Mouse (Mus musculus) ovary, postnatal 10 days (tissue): ENCODE results near the gene Kcnmb4.
A peak's percentile ranks its signal among the peaks of the same experiment; 100 is the strongest.

Source experiments
- DNase-seq: peaks from one replicate; pipeline ENCODE4 v3.0.0; 2022; ENCODE audit warnings: low spot score

Kcnmb4 gene

GRCm38 (mm10) chr10:116473759-116474549 is at the start of gene Kcnmb4:
TSS of gene Kcnmb4 (minus strand) at chr10:116473878.
- peak; percentile 5 for DNase-seq

- DNase-seq: no peak
Observed at GRCm38 (mm10) chr10:116519588-116519987, 45.9 kb upstream of the Kcnmb4 start.

DNA sequence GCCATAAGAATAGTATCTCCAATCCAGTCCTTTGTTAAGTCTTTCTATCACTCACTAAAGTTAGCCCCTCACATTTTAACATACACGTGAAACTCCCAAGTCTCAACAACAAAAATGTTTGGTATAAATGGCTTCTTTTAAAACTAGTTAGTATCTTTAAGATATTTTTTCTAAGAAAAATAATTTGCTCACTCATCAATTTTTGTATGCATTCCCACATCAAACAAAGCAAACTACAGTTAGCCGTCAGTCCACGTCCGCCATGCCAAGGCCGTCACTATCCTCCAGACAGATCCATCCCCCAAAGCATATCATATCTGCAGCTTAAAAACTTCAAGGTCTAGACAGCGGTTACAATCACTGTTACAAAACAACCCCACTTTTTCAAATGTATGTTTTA is 41.9 kb upstream of the Kcnmb4 start:
- DNase-seq: no peak

DNA sequence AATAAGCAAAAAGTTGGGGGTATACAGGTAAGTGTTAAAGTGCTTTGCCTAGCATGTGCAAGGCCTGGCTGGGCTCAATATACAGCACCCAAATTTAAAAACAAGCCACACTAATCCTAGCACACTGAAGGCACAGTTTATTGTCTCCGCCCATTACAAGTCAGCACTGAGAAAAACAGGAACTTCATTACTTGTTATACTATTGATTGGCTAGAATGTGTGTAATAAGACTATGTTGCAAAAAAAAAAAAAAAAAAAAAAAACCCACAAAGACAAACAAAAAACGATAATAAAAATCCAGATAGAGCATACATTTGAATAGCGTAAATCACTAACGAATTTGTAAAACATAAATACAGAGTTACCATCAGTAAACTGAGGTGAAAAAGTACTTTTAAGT is 41.5 kb upstream of the Kcnmb4 start:
- DNase-seq: no peak

DNA sequence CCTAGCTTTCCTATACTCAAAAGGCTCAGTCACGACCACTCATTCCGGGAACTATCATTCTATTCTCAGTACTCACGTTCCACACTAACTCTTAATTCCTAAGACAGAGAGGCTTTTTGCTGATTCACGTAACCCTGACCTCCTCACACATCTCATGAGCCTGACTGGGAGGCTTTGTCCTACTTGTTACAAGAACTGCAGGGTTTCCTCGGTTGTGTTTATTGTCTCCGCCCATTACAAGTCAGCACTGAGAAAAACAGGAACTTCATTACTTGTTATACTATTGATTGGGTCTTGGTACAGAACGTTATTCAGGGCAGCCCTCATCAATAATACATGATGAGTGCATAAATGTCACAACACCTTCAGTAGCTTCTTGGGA is 39.6 kb upstream of the Kcnmb4 start:
- no peak for DNase-seq

GRCm38 (mm10) chr10:116512521-116513253 is 39.0 kb upstream of the Kcnmb4 start:
- no peak for DNase-seq

DNA sequence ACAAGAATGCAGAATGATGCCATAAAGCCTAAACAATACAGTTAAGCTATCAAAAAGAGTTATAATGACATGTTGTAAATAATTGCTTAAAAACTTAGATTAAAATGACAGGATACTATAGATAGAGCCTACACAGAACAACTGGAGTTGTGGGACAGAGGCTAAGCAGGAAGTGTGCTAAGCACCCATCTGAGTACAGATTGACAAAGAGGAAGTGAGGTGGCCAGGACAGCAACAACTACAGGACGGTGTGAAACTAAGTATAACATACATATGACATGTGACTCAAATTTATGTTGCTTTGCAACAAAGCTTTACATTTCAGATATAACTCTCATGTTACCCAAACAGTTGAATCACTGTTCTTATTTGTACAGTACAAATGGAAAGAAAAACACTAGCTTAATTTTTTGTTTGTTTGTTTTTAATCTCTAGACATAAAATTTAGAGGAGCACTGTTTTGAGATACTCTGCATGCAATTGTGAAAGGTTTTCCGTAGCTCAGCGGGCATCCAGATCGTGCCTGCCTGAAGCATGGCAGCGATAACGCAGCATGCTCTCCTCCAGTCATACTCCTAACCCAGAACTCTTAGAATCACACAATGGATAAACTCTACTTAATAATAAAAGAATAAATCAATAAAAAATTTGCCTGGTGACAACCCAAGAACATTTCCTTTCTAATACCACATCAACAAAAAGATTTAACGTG is 31.8 kb upstream of the Kcnmb4 start:
- no peak for DNase-seq

GRCm38 (mm10) chr10:116492768-116493167 is 19.1 kb upstream of the Kcnmb4 start:
- no peak for DNase-seq

DNA sequence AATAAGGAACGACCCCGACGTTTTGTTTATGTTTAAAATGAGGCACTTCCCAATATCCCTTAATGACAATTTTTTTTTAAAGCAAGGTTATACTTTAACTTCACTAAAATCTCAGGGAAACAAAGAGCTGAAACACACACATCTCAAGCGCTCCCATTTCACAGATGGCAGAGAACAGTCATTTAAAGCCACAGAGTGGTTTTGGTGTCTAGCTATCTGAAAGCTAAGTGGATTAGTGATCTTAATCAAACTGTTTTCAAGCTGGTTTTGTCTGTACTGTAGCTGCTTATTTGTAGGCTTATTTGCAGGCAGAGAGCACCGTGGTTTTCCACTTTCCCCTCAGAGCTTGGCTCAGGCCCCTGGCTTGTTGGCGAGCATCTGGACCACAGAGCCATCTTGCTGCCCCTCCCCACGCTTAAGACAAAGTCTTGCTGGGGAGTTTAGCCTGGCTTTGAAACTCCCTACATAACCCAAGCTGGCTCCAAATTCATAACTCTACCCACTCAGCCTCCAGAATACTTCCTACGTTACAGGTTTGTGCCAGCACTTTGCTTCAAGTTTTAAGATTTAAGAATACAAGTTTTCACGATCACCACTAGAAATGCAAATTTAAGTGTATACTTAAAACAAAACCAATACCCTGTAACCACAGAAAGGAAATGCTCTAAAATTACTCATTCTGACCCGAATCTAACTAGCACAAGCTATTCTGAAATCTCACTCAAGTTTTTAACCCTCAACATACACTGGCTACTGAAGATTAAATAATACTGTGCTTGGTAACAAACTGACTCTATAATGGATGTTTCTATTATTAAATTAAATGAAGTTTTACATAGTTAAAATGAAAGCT is 13.4 kb upstream of the Kcnmb4 start:
- DNase-seq: no peak

GRCm38 (mm10) chr10:116481917-116482316 is 8.2 kb upstream of the Kcnmb4 start:
- no peak for DNase-seq

- no peak for DNase-seq
Observed at GRCm38 (mm10) chr10:116480988-116481387, 7.3 kb upstream of the Kcnmb4 start.

DNA sequence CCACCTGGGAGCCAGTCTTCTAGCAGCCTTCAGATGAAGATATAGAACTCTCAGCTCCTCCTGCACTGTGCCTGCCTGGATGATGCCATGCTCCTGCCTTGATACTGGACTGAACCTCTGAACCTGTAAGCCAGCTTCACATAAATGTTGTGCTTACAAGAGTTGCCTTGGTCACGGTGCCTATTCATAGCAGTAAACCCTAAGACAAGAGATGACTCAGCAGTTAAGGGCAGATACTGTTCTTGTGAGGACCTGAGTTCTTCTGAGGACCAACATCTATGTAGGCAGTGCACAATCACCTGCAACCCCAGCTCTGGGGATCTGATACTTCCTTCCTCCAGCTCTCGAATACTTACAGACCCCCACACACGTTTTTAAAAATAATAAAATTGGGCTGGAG is 2.9 kb upstream of the Kcnmb4 start:
- DNase-seq: no peak

GRCm38 (mm10) chr10:116475725-116476124 is 2.0 kb upstream of the Kcnmb4 start:
- no peak for DNase-seq

DNA sequence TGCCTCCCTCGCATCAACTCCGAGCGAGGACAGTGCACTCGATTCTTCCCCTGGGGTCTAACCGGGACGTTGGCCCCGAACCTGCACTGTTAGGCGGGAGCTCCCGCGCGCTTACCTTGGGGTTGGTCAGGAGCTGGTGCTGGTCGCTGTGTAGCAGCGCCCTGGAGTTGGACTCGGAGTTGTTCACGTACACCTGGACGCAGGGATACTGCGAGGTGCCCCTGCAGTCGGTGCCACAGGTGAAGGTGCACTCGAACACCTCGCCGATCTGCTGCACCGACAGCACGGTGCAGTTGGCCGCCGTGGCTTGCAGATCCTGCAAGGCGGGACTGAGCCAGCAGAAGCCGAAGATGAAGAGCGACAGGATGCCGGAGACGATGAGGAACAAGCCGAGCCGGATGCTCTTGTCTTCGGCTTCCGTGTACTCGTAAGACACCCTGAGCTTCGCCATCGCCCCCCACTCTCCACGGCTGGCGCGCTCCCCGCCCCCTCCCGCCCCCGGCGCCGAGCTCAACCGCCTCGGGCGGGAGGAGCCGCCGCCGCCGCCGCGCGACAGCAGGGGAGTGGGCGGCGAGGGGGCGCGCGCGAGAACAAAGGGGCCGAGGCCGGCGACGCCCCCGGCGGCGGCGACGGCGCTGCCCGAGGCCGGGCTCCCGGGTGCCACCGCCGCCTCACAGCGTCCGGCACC is 463 bp downstream of the Kcnmb4 start:
- no peak for DNase-seq

GRCm38 (mm10) chr10:116472579-116472978 is 1.1 kb downstream of the Kcnmb4 start:
- no peak for DNase-seq

GRCm38 (mm10) chr10:116470306-116470925 is 3.3 kb downstream of the Kcnmb4 start:
- no peak for DNase-seq

DNA sequence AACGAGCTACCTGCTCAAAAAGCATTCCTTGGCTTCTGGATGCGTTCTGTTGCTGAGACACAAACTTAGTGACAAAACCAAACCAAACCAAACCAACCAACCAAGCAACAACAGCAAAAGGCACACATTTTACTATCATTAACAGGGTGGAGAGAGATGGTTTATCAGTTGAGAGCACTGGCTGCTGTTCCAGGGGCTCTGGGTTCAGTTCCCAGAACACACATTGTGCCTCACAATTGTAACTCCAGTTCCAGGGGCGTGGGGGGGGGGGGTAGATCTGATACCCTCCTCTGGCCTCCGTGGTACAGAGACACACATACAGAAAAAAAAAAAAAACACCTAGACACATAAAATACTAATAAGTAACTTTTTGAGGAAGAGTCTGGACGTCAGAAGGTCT is 5.6 kb downstream of the Kcnmb4 start:
- no peak for DNase-seq

DNA sequence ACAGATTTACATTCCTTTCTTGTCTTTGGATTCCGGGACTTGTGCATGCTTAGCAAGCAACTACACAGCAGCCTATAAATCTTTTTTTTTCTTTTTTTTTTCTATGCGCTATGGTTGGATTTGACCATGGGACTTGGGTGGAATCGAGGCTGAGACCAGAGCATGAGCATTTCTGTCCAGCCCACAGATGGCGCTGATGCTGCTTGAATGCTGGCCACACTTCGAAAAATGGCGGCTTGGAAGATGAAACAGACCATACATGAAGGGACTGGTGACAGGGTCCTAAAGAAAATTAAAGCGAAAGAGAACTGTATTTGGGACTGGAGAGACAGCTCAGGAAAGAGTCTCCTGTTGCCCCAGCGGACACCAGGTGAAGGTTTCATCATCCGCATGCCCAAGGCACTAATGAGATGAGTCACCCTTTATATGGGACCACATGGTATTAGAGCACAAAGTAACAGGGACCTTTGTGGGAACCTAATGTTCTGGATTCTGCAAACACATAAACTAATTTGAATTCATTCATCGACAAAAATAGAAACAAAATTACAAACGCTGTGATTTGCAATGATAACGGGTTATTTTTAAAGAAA is 9.8 kb downstream of the Kcnmb4 start:
- DNase-seq: no peak

DNA sequence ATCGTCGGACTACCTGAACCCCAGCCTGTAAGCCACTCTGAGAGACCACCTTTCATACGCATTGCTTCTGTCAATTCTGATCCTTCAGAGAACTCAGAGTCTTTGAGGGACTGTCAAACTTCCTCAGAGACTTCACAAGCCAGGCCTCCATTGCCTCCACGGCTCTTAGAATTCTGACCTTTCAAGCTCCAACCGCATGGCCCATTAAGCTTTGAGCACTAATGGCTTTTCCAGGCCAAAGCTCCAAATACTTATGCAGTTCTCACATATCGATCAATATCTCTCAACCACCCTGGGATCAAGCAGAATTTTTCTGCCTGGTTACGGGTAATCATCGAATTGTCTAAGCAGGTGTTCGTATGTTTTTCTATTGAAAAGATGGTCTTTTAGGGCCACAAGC is 12.2 kb downstream of the Kcnmb4 start:
- DNase-seq: no peak

GRCm38 (mm10) chr10:116458786-116459185 is 14.9 kb downstream of the Kcnmb4 start:
- no peak for DNase-seq

GRCm38 (mm10) chr10:116452771-116453170 is 20.9 kb downstream of the Kcnmb4 start:
- no peak for DNase-seq
